In genomic region chr2:157434041-157434440, GRCm38 (mm10) we compare ENCODE assay signal across 8 mouse cellular contexts. TPM values are rescaled to one million over a fixed set of nuclear protein-coding genes. Genes with fewer than 3 reads are reported as not detected.
DNase-seq lines count a peak whose midpoint lies in the region; ATAC-seq and TF ChIP-seq lines count a peak whose summit lies in the region.

No protein-coding gene starts in this region.

- H3K4me1 ChIP-seq in neural tube, embryonic 11.5 days (ENCODE audit: control insufficient read depth, insufficient read depth, low read length), result peaks cover 15% of the 10 kb centered on the region
- H3K4me1 ChIP-seq in forebrain, embryonic 16.5 days (replicated peaks; ENCODE audit: control insufficient read depth, insufficient read depth, low read length), result peaks cover 47% of the 10 kb centered on the region
- peaks cover 22% of the 10 kb centered on the region for H3K4me1 ChIP-seq in stomach, postnatal 0 days (replicated peaks; ENCODE audit: control insufficient read depth, insufficient read depth)

- TF ChIP-seq CTCF in stomach, postnatal 0 days (IDR thresholded peaks at IDR 0.05; ENCODE audit: low read depth), result no peak

- TF ChIP-seq EP300 in stomach, postnatal 0 days (optimal IDR thresholded peaks at IDR 0.05), result no peak

- DNase-seq in neural tube, embryonic 11.5 days (ENCODE audit: low spot score), result no peak
- no peak for DNase-seq in neural tube, embryonic 10.5 days (ENCODE audit: extremely low spot score, low spot score)
- peak; percentile 58 to 77 for DNase-seq in kidney, postnatal 25 days
- DNase-seq in stomach, postnatal 0 days (ENCODE audit: low spot score), result peak; percentile 53
- DNase-seq in frontal cortex, postnatal 14 days (ENCODE audit: low spot score in 2 of 2), result no peak
- DNase-seq in right cerebral cortex, postnatal 4 days, result no peak

- 46% methylated on average over 9 of the region's 9 CpGs for WGBS in neural tube, embryonic 11.5 days
- WGBS in forebrain, embryonic 16.5 days, result 34% methylated on average over 9 of the region's 9 CpGs
- WGBS in stomach, postnatal 0 days, result 29% methylated on average over 9 of the region's 9 CpGs

- no peaks in the 10 kb centered on the region for H3K27me3 ChIP-seq in neural tube, embryonic 11.5 days (ENCODE audit: control insufficient read depth, insufficient read depth, low read length)
- no peaks in the 10 kb centered on the region for H3K27me3 ChIP-seq in forebrain, embryonic 16.5 days (replicated peaks; ENCODE audit: control insufficient read depth, insufficient read depth, low read length)
- no peaks in the 10 kb centered on the region for H3K27me3 ChIP-seq in stomach, postnatal 0 days (ENCODE audit: control insufficient read depth, insufficient read depth, low read length)

- no peak overlapping the region for H3K4me3 ChIP-seq in neural tube, embryonic 11.5 days (ENCODE audit: low read depth, low read length)
- H3K4me3 ChIP-seq in forebrain, embryonic 16.5 days (replicated peaks; ENCODE audit: low read length), result no peak overlapping the region
- no peak overlapping the region for H3K4me3 ChIP-seq in stomach, postnatal 0 days (ENCODE audit: low read depth, low read length)

- H3K27ac ChIP-seq in neural tube, embryonic 11.5 days (ENCODE audit: low read depth, low read length), result peak overlapping the region; percentile 24; the same call in 1 of the 2 replicates
- peak overlapping the region; percentile 69 for H3K27ac ChIP-seq in forebrain, embryonic 16.5 days (ENCODE audit: low read length)
- H3K27ac ChIP-seq in stomach, postnatal 0 days (replicated peaks), result peak overlapping the region; percentile 91

- no peak overlapping the region for H3K4me2 ChIP-seq in neural tube, embryonic 11.5 days (ENCODE audit: low read depth)
- H3K4me2 ChIP-seq in forebrain, embryonic 16.5 days (ENCODE audit: low read length), result no peak overlapping the region
- H3K4me2 ChIP-seq in stomach, postnatal 0 days (replicated peaks; ENCODE audit: low read depth), result peak overlapping the region; percentile 26

- peaks cover 4% of the 10 kb centered on the region; the same call in 1 of the 2 replicates for H3K36me3 ChIP-seq in neural tube, embryonic 11.5 days (ENCODE audit: control insufficient read depth, insufficient read depth, low read length)
- H3K36me3 ChIP-seq in forebrain, embryonic 16.5 days (ENCODE audit: control insufficient read depth, insufficient read depth), result no peaks in the 10 kb centered on the region; the same call in 1 of the 2 replicates
- H3K36me3 ChIP-seq in stomach, postnatal 0 days (ENCODE audit: control insufficient read depth, insufficient read depth, low read length), result peaks cover 2% of the 10 kb centered on the region

- H3K9me3 ChIP-seq in neural tube, embryonic 11.5 days (ENCODE audit: control insufficient read depth, low read length), result no peaks in the 10 kb centered on the region
- H3K9me3 ChIP-seq in forebrain, embryonic 16.5 days (ENCODE audit: control insufficient read depth, low read length), result no peaks in the 10 kb centered on the region
- no peaks in the 10 kb centered on the region for H3K9me3 ChIP-seq in stomach, postnatal 0 days (ENCODE audit: control insufficient read depth, low read length)

- ATAC-seq in neural tube, embryonic 11.5 days (ENCODE audit: insufficient read depth, low FRiP score, low TSS enrichment), result no peak
- ATAC-seq in forebrain, embryonic 16.5 days, result no peak
- ATAC-seq in stomach, postnatal 0 days (ENCODE audit: low FRiP score, low TSS enrichment), result peak; percentile 25
- ATAC-seq in inflammation-experienced regulatory T-cells, adult 6 months, result no peak

- no peak overlapping the region for H3K9ac ChIP-seq in neural tube, embryonic 11.5 days (ENCODE audit: low read length)
- H3K9ac ChIP-seq in forebrain, embryonic 16.5 days (replicated peaks; ENCODE audit: low read depth, low read length), result 0 out of 2 replicates have a peak overlapping the region, but pooled peaks have one; percentile 5
- peak overlapping the region; percentile 45 for H3K9ac ChIP-seq in stomach, postnatal 0 days (ENCODE audit: low read length)

RNA-seq across cellular contexts. Expression of gene Src, which starts 15.8 kb away (rescaled TPM):
- 15.1 and 17.8 TPM in 2 replicates for polyA plus RNA-seq in neural tube, embryonic 11.5 days (2014; fragmentation: Nextera tagmentation; extraction: Ambion mirVana)
- polyA plus RNA-seq in forebrain, embryonic 16.5 days (2015; fragmentation: Nextera tagmentation; extraction: Ambion mirVana), result 32.2 and 36.6 TPM in 2 replicates
- 12.0 and 12.9 TPM in 2 replicates for polyA plus RNA-seq in stomach, postnatal 0 days (2015; fragmentation: Nextera tagmentation; extraction: Ambion mirVana)
- 1 to 10 TPM in 2 of 3 experiments, under 1 TPM in 1; 0.43 to 2.1 (median 1.0) TPM for polyA plus RNA-seq in inflammation-experienced regulatory T-cells, adult 6 months (2017; shearing (Covaris generic))

Comparison
In these comparisons a context has a peak if more than half of its experiments do, and no peak if none do; other contexts are left out.
1. DNase-seq: peak in kidney, postnatal 25 days (2 of 2) and stomach, postnatal 0 days (single experiment); none in neural tube, embryonic 11.5 days (single experiment), neural tube, embryonic 10.5 days (single experiment), frontal cortex, postnatal 14 days (0 of 2) and right cerebral cortex, postnatal 4 days (single experiment).
2. H3K27ac ChIP-seq: peak in every context shown above with its lines; median percentile 91 in stomach, postnatal 0 days; 69 in forebrain, embryonic 16.5 days; 24 in neural tube, embryonic 11.5 days.